ENCODE assay signal across 20 mouse cellular contexts in genomic region chr10:10866278-10866677, GRCm38 (mm10).
DNase-seq lines count a peak whose midpoint lies in the region; ATAC-seq and TF ChIP-seq lines count a peak whose summit lies in the region.
"Had no signal": no experiment of that assay in that cellular context is flagged by ENCODE, and none has a peak within 500 bp of the region (broad histone marks: within the 10 kb centered on the region; RNA-seq: fewer than 3 reads in every experiment).

No protein-coding gene starts in this region.

- TF ChIP-seq POLR2A in olfactory bulb, adult 2 months (IDR thresholded peaks at IDR 0.05; ENCODE audit: insufficient read depth, low read depth, low read length) = no peak

- H3K27ac ChIP-seq in olfactory bulb, adult 2 months (ENCODE audit: insufficient read depth, low read depth, low read length) = 0 out of 2 replicates have a peak overlapping the region, but pooled peaks have one; percentile 12

- no peak for DNase-seq in frontal cortex, adult 2 months (ENCODE audit: extremely low spot score in 1 of 2, low spot score in 1 of 2)
- peak; percentile 67 for DNase-seq in brain, adult 2 months (ENCODE audit: low read depth, low spot score)
- DNase-seq in yolk sac, embryonic 10.5 days (ENCODE audit: low spot score) = no peak
- DNase-seq in thymus, postnatal 4 days = no peak
- DNase-seq: adrenal gland, adult 2 months; adrenal gland, adult 8-10 months; adrenal gland, postnatal 10 days; adrenal gland, postnatal 14 days; adrenal gland, postnatal 25 days; adrenal gland, postnatal 36 days; B cell, adult 2 months; cerebellum, adult 11 months; cerebellum, adult 11-12 months; cerebellum, adult 18-20 months; cerebellum, adult 2 months had no signal

- no peak for TF ChIP-seq CTCF in olfactory bulb, adult 2 months (IDR thresholded peaks at IDR 0.05; ENCODE audit: insufficient read depth, low read depth, low read length)

- ATAC-seq in frontal cortex, adult (ENCODE audit: low TSS enrichment) = peak; percentile 69
- ATAC-seq: activated CD4-positive, CD25-positive, alpha-beta regulatory T cell, adult 4 months; CD4-positive, CD25-positive, alpha-beta regulatory T cell, adult 4 months; Patski had no signal

- H3K4me3 ChIP-seq in olfactory bulb, adult 2 months (ENCODE audit: insufficient read depth, low read depth, low read length) = no peak overlapping the region

- peaks cover 2% of the 10 kb centered on the region; the same call in 1 of the 2 replicates for H3K4me1 ChIP-seq in olfactory bulb, adult 2 months (ENCODE audit: control insufficient read depth, insufficient read depth, low read length)

- 46% methylated on average over 2 of the region's 2 CpGs for WGBS in olfactory bulb, adult 2 months
